Mouse (Mus musculus): ENCODE results near the gene Pip5k1b.
A peak's percentile ranks its signal among the peaks of the same experiment; 100 is the strongest.

Pip5k1b gene

DNA sequence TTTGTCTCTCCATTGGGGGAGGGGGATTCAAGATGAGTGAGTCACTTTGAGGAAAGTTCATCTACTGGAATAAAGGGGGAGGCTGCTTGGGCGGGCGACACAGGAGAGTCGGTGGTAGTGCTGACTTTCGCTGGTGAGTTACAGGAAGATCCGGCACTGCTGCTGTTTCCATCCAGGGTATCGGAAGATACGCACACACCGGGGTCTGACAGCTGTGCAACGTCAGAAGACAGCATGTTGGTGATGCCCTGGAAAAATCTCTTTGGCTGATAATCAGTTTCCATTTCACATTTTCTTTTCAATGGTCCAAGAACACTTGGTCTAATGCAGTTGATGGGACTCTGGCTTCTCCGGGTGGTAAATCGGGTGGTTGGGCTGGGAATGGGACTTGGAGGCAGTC lies 79.2 kb downstream of the Pip5k1b start:
- no peak for DNase-seq (ENCODE audit: low spot score in 2 of 2)

DNA sequence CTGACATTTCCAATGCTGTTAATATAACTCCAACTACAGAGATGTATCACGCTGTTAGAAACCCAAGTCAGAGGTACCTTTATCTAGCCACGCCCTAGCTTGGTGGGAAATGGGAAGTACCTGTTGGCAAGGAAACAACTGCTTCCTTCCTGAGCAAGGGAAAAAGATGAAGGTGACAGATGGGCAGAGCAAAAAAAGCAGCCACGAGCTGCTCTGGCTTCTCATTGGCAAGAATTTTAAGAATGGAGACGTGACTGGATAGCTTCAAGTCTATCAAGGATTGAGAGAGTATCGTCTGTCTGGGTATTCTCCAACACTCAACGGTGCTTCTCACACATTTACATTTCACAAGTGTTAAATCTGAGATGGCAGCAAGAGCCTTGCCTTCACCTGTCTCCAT lies 80.4 kb downstream of the Pip5k1b start:
- no peak for DNase-seq (ENCODE audit: low spot score in 2 of 2)

DNA sequence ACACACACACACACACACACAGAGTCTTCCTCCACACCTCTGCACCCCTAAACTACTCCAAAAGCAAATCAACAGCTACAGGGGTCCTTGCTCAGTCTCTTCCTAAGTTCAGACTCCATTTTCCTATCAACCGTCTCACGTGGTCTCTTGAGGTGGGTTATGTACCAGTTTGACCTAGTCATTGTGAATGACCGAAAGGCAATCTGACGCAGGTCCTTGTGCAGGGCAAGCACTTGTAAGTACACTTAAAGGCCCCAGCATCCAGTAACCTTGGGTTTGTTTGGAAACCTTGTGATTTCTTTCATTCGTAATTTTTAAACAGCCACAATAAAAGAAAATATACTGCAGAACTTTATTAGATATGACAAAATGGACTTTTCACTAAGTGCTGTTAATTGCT lies 83.2 kb downstream of the Pip5k1b start:
- no peak for DNase-seq (ENCODE audit: low spot score in 2 of 2)

DNA sequence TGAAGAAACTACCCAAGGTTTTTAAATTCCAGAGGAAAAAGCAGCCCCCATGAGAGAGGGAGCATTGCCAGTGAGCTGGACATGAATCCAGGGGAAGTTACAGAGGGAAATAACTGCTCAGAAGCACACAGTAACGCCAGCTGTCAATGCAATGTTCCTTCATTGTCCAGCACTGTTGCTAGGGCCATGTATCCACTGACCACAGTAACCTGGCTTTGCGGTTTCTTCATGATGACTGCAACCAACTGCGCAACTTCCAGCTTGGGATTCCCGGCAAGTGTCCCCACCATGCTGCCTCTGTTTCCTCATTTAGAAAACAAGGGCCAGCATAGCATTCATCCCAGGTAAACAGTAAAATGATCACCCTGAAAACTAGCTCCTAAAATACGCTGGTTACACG lies 84.1 kb downstream of the Pip5k1b start:
- no peak for DNase-seq (ENCODE audit: low spot score in 2 of 2)

DNA sequence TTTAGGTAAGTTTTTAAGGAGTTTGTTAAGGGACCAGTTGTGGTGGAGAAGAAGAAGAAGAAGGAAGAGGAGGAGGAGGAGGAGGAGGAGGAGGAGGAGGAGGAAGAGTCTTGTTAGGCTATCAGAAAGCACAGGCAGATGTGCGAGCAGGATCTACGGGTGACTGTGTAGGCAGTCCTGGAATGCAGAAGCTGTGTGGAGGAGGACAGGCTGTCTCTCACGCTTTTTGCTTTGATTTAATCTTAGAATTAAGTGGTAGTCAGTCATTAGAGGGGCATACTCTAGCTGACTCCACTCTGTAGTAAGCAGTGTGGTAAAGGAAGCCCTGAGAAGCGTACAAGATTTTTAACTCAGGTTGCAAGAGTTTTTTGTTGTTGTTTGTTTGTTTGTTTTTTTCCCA lies 86.5 kb downstream of the Pip5k1b start:
- DNase-seq (ENCODE audit: low spot score in 2 of 2): no peak

DNA sequence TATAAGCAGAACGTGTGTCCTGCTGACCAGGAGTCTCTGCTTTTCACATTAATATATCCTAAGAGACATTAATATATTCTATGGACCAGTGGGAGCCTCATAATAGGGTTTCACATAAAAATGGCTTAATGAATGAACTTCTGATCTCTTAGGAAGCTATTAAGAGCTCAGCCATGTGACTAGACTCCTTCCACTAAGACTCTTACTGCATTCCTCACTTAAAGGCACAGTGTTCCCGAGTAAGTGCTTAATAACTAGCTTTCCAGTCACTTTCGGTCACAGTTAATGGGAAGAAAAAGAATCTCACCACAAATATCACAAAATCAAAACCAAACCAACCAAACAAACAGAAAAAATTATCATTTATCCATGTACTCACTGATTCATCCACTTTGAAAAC lies 87.1 kb downstream of the Pip5k1b start:
- DNase-seq (ENCODE audit: low spot score in 2 of 2): no peak

DNA sequence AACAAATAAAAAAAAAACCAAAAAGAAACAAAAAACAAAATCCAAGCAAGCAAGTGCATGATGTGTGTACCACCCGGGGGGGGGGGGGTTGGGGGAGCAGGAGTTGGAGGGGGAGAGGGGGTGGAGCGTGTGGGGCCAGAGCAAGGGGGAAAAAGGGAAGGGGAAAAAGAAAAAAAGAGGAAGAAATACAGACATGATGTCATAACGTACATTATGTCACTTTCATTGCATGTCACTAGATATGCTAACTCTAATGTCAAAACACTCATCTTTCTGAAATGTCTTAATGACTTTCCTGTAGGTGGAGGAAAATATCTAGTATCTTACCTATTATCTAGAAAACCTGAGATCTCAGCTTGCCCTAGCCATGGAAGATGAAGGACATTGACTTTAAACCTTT lies 92.7 kb downstream of the Pip5k1b start:
- no peak for DNase-seq (ENCODE audit: low spot score in 2 of 2)

DNA sequence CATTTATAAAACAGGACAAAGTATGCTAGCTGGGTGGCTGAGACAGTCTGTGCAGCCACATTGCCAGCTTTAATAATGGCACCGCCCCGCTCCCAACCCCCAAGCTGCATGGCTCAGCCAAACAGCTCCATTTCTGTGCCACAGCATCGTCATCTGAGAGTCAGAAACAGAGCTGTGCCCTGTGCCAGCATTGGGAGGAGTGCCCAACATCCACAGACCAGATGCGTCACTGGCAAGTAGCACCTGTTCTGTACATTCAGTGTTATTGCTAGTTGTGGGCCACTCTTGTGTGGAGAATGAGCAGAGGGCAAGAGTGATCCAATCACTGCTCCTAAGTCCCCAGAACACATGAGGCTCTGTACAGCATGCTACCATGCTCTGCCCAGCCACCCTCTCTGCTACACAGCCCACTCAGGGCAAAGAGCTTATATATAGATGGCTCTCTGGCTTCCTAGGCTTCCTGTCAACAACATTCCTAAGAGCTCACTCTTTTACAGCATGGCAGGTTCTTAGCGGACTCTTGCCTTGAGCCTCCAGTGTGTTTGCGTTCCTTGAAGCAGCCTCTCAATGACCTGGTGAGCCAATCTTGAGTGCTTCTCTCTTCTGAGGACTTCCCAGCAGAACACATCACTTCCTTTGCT lies 99.0 kb downstream of the Pip5k1b start:
- DNase-seq (ENCODE audit: low spot score in 2 of 2): peak in 1 of 2 experiments; percentile 11

DNA sequence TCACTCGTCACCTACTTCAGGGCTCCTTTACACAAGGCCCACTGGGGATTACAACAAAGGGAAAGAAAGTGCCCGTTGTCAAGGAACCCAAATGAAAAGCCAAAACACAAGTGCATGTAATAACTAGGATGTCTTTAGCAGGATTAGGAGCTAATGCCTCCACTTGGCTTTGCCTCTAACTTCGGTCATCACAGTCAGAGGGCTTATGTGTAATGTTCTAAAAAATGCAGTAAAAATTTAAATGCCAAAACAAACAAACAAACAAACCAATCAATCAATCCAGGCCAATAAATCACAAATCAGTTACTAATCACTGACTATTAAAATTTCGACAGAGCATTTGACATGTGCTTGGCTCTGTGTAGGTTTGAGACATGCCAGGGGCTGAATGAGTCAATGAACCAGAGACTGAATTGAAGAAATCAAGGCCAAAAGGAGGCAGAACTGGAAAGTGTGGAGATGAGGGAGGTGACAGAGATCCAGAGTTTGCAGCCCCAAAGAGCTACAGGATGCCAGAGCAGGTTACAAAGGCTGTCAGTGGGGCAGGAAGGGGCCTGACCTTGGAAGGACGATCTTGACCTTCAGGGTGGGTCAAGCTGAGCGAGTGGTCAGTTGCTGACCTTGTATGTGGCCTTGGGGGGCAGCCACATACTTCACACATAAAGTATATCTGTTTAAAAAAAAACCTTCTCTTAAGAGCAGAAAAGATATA lies 100.3 kb downstream of the Pip5k1b start:
- DNase-seq (ENCODE audit: low spot score in 2 of 2): no peak

DNA sequence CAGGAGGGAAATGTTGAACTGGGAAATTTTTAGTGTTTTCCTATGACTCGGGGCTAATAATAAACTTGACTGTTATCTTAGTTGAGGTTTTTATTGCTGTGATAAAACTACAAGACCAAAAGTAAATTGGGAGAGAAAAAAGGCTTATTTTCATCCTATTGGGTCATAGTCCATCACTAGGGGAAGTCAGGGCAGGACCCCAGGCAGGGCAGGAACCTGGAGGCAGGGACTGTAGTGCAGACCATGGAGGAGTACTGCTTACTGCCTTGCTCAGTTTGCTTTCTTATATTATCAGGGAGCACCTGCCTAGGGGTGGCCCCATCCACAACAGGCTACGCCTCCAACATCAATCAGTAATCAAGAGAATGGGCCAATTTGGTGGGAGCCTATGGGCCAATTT lies 101.2 kb downstream of the Pip5k1b start:
- DNase-seq (ENCODE audit: low spot score in 2 of 2): no peak

DNA sequence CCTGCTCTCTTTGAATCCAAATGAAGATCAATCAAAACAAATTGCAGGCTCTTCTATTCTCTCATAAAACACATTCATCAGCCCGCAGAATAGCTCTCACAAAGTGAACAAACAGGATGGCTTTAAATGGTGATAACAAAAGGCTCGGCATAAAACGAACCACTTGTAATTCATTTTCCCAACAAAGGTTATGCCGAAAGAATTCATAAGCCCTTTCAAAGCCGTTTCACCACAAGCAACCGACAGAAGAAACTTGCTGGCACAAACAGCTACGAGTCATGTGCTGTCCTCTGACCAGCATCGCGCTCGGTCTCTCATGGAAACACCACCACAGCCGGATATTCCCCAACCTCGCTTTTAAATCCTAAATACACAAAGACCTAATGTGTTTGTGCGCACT lies 102.3 kb downstream of the Pip5k1b start:
- no peak for DNase-seq (ENCODE audit: low spot score in 2 of 2)

DNA sequence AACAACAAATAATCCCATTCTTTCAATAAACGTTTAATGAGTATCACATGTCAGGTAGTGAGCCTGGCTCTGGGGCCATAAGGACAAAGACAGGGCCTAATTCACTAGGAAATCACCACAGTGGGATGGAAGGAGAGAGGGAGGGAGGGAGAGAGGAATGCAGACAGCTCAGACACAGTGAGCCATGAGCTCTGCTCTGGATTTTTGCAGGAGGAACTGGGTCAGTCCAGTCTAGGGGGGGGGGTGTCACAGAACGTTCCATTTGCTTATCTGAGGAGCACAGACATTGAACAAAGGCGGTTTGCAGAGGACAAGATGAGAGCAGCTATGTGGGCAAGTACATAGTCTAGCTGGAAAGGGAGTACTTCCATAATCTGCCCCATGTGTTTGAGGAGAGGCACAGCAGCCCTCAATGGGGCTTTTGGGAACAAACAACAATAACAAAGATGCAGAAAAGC lies 103.2 kb downstream of the Pip5k1b start:
- DNase-seq (ENCODE audit: low spot score in 2 of 2): peak in 1 of 2 experiments; percentile 14

DNA sequence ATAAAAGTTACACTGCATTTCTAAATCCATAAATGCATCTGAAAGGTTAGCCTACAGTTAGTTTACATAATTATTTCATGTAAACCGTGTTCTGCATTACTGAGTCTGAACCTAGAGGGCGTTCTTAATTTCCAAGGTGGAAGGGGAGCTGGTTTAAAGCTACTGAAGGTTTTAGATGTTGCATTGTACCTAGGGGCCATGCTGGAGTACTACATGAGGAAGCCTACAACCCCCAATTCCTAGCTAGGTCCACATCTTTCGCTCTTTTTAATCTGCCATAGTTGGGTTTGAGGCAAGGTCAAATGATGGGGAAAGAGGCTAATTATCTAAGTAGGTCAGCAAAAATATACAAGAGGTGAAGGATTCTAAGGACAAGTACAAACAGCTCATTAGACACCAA lies 104.0 kb downstream of the Pip5k1b start:
- DNase-seq (ENCODE audit: low spot score in 2 of 2): no peak

DNA sequence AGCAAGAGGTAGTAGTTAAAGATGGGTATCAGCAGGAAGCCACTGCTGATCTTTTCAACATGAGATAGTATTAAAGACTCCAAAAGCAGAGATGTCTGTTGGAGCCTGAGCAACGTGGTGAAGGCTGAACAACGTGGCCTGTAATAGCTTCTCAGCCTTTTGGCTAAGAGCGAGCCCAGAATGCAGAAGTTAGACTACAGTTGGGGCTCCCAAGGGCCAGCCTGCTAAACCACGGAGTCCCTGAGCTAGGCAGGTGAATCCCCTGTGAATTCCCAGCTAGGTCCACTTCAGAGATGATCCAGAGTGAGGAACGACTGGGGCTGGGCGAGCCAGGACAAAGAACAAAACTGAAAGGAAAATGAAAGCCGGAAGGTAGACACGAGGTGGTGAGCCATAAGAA lies 104.9 kb downstream of the Pip5k1b start:
- no peak for DNase-seq (ENCODE audit: low spot score in 2 of 2)

DNA sequence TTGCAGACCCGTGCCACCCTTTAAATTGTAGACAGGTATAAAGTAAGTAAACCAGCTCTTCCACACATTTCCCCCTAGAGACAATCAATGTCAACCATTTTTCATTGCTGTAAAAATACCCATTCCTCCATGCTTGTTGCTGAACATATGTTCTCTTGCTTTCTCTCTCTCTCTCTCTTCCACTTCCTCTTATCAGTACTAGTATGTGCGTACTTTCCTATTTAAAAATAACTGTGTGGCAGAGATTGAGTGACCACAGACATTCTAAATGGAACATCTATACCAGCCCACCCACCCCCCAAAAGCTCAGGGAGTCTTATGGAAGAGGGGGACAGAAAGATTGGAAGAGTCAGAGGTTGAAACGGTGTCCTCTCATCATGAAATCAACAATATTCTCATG lies 111.3 kb downstream of the Pip5k1b start:
- DNase-seq (ENCODE audit: low spot score in 2 of 2): no peak

DNA sequence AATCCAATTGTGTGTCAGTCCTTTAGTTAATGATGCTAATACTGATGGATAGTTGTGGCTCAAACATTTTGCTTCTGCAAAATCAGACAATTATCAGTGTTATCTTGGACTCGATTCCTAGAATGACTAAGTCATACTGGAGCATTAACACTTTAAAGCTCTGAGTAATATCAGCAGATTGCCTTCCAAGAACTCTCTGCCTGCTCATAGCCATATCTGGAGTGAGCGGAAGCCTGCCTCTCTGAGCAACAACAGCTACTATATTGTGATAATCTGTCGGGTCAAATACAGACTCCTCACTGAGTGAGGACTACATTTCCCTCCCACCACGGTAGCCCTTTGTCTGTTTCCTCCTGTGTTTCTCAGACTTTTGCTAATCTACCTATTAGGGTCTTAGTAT lies 116.0 kb downstream of the Pip5k1b start:
- no peak for DNase-seq (ENCODE audit: low spot score in 2 of 2)

DNA sequence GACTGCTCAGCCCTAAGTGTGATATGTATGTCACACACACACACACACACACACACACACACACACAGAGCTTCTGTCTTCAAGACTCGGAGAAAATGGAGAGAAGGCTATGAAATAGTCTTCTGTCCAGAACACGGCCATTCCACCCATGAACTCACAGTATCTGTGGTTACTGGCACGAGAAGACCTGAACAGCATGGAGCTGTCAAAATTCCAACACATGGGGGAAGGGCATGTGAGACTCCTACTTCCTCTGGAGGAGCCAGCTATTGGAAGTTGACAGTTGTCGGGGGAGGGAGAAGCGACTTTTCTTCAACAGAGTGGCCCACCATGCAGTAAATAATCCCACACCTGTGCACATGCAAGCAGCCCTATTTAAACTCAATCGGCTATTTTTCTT lies 121.4 kb downstream of the Pip5k1b start:
- peak in 1 of 2 experiments; percentile 30 for DNase-seq (ENCODE audit: low spot score in 2 of 2)

DNA sequence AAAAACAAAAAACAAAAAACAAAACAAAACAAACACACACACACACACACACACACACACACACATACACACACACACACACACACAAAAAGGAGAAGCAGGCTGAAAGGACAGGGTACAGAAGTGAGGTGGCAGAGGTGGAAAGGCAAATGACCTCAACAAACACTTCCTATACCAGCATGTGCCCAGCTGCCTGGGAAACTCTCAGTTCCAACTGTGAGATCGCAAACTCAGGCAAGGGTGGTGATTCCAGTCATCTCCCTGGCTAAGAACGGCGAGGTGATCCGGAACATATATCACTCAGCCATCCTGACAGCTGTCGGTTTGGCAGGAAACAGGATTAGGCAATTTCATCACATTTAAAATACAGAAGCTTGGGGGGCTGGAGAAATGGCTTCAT lies 123.2 kb downstream of the Pip5k1b start:
- DNase-seq (ENCODE audit: low spot score in 2 of 2): no peak

DNA sequence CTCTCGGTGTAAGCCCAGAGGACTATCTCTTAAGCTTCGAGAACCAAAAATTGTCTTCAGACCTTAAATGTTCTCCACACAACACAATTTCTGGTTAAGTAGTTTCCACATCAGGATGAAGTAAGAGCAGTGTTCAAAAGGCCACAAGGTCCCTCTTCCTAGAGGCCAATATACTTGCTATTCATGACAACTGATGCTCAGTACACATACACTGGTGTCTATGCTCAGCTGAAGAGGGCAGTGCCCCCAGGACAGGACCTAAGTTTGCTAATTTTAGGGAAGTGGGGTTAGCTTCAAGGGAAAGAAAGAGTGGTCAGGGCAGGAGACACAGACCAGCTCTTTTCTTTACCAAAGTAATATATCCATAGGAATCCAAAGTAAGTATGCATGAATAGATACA lies 124.3 kb downstream of the Pip5k1b start:
- no peak for DNase-seq (ENCODE audit: low spot score in 2 of 2)

DNA sequence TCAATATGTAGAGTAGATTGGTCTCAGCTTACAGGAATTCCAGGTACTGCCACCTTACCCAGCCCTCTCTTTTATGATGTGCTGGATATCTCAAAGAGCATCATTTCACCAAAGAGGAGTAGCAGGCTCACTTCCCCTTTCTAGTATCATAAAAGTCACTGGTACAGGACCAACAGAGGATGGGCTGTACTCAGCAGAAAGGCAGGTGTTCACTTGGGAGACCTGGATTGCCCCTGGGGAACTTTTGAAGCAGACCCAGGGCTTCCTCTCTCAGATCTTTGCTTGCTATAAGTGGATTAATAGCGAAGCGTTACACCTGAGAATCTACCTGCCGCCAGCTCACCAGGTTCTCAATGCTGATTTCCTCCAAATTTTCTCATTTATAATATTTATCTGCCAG lies 127.7 kb downstream of the Pip5k1b start:
- DNase-seq (ENCODE audit: low spot score in 2 of 2): no peak

DNA sequence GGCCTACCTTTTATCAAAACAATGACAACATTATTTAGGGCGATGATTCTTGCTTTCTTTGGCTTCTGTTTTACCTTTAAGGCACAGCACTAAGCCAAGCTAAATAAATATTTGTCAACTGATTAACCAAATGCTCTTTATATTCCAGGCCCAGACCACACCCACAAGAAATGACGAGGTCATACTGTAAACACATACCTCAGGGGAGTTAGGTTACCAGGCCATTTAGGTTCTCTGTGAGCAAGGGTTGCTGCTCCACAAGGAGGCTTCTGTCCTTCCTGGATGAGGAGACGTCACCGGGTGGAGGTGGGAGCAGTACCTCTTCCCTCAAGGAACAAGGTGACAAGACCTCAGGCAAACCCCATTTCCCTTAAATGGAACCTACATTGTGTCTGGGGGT lies 128.4 kb downstream of the Pip5k1b start:
- no peak for DNase-seq (ENCODE audit: low spot score in 2 of 2)

DNA sequence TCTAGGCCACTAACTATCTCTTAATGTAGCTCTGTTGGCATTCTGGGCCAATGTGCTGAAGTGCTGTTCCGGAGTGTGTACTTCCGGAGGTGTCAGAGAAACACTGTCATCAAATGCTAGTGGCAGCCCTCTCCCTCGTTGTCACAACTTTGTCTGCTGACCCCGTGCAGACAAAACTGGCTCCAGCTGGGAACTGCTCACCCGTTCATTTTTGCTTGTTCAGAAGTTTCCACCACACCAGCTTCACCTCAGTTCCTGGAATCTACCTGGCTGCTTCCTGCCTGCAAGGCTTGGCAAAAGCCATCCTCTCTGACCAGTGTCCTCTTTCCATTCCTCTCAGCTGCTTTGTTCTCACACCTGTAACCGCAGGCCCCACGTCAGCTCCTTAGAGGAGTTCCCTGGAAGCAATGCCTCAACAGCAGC lies 128.9 kb downstream of the Pip5k1b start:
- no peak for DNase-seq (ENCODE audit: low spot score in 2 of 2)

DNA sequence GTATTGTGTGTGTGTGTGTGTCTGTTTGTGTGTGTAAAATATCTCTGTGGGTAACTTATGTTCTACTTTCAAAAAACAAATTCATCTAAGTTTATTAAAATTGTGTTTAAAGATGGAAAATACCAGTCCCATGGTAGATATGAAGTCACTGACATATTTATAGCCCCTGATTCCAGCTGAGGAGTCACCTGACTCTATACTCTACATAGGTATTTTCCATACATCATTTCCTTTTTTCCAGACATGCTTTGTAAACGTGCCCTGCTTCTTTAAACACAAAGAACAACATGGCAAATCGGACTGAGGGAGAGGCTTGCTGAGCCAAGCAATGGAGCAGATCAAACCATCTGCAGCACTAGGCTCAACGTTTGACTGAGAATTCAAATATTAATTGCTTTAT lies 137.6 kb downstream of the Pip5k1b start:
- DNase-seq (ENCODE audit: low spot score in 2 of 2): no peak

DNA sequence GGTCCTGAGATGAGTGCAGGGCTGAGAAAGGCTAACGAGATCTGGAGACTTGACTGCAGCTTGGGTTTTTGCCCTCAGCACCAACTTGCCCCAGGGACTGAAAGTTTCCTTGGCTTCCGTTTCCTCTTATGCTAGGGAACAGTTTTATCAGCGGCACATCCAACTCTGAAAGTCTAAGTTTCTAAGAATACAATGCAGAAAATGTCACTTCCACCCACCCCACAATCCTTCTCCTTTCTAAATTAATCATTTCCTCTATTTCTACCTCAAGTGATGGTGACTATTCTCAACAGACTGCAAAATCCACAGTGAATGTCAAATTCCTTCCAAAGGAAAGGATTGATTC lies 138.0 kb downstream of the Pip5k1b start:
- no peak for DNase-seq (ENCODE audit: low spot score in 2 of 2)
